ENCODE assay signal across 13 mouse cellular contexts in genomic region chr8:8441568-8441967, GRCm38 (mm10).
"Had no signal": no experiment of that assay in that cellular context is flagged by ENCODE, and none has a peak within 500 bp of the region (broad histone marks: within the 10 kb centered on the region; RNA-seq: fewer than 3 reads in every experiment).

No protein-coding gene starts in this region.

- H3K36me3 ChIP-seq: limb, embryonic 13.5 days; liver, embryonic 15.5 days; midbrain, embryonic 15.5 days; neural tube, embryonic 12.5 days; stomach, embryonic 15.5 days had no signal

- H3K4me1 ChIP-seq: limb, embryonic 13.5 days; liver, embryonic 15.5 days; midbrain, embryonic 15.5 days; neural tube, embryonic 12.5 days had no signal

- H3K4me2 ChIP-seq: liver, embryonic 15.5 days; midbrain, embryonic 11.5 days; midbrain, embryonic 15.5 days; neural tube, embryonic 12.5 days had no signal

- H3K27me3 ChIP-seq: limb, embryonic 13.5 days; liver, embryonic 15.5 days; megakaryocyte, embryonic 14.5 days; midbrain, embryonic 15.5 days; neural tube, embryonic 12.5 days; stomach, embryonic 15.5 days had no signal

- ATAC-seq: midbrain, embryonic 15.5 days had no signal

- H3K9ac ChIP-seq: limb, embryonic 13.5 days; liver, embryonic 15.5 days; midbrain, embryonic 15.5 days; neural tube, embryonic 12.5 days; stomach, embryonic 15.5 days had no signal

- H3K27ac ChIP-seq: kidney, postnatal 0 days; limb, embryonic 13.5 days; liver, embryonic 15.5 days; macrophage; midbrain, embryonic 15.5 days; neural tube, embryonic 12.5 days; stomach, embryonic 15.5 days had no signal

- DNase-seq: layer of hippocampus, adult 9-11 months; lung, adult 2 months; right cerebral cortex, postnatal 14 days; thymus, postnatal 4 days had no signal

- H3K4me3 ChIP-seq: limb, embryonic 13.5 days; liver, embryonic 15.5 days; megakaryocyte, embryonic 14.5 days; midbrain, embryonic 15.5 days; neural tube, embryonic 12.5 days; stomach, embryonic 15.5 days had no signal

- H3K9me3 ChIP-seq: limb, embryonic 13.5 days; liver, embryonic 15.5 days; midbrain, embryonic 15.5 days; neural tube, embryonic 12.5 days; stomach, embryonic 15.5 days had no signal
